Mouse (Mus musculus): Measurements from ENCODE around the gene Rab7b.

GRCm38 (mm10) chr1:131701391-131701790 is 12.9 kb downstream of the Rab7b start:
- TF ChIP-seq CTCF (IDR thresholded peaks at IDR 0.05; ENCODE audit: control insufficient read depth, insufficient read depth, insufficient read length) (no peak), CEBPB (IDR thresholded peaks at IDR 0.05; ENCODE audit: low read depth) (no peak)

All from C2C12 (cell line).